Mouse (Mus musculus) midbrain, embryonic 13.5 days (tissue): ENCODE results near the gene Pcyt2. TPM values are rescaled to one million over a fixed set of nuclear protein-coding genes. Genes with fewer than 3 reads are reported as not detected.
"Not testable (repeated sequence)": the region's sequence is repeated elsewhere in the genome, so short reads cannot be mapped to it uniquely, and the experiment has no call there.

Experiments used
- ATAC-seq: fragments of 200-750 bp; cut with Nextera tagmentation; 2 replicates; pipeline ENCODE4 v1.8.0; 2017; ENCODE audit warnings: mild to moderate bottlenecking, moderate TSS enrichment, moderate library complexity
- H3K27ac ChIP-seq: fragments of 300-500 bp; sonication (generic); 2 replicates; pipeline ENCODE4 v1.5.1; 2015; ENCODE audit warnings: inconsistent platforms, mild to moderate bottlenecking, moderate library complexity
- H3K27me3 ChIP-seq: fragments of 300-500 bp; sonication (generic); 2 replicates; pipeline ENCODE4 v1.6.1; 2015; ENCODE audit warnings: mild to moderate bottlenecking, inconsistent platforms
- H3K36me3 ChIP-seq: fragments of 300-500 bp; sonication (generic); 2 replicates; pipeline ENCODE4 v1.6.1; 2015; ENCODE audit warnings: mild to moderate bottlenecking, inconsistent platforms
- H3K4me1 ChIP-seq: fragments of 300-500 bp; sonication (generic); replicated peaks from 2 replicates; pipeline ENCODE4 v1.6.1; 2015; ENCODE audit warnings: inconsistent platforms
- H3K4me2 ChIP-seq: fragments of 300-500 bp; sonication (generic); replicated peaks from 2 replicates; pipeline ENCODE4 v1.6.1; 2015; ENCODE audit warnings: moderate library complexity, mild to moderate bottlenecking, inconsistent platforms
- H3K4me3 ChIP-seq: fragments of 300-500 bp; sonication (generic); replicated peaks from 2 replicates; pipeline ENCODE4 v1.5.1; 2015; ENCODE audit warnings: mild to moderate bottlenecking, inconsistent platforms
- H3K9ac ChIP-seq: fragments of 300-500 bp; sonication (generic); replicated peaks from 2 replicates; pipeline ENCODE4 v1.6.1; 2015; ENCODE audit warnings: mild to moderate bottlenecking, inconsistent platforms
- H3K9me3 ChIP-seq: fragments of 300-500 bp; sonication (generic); 2 replicates; pipeline ENCODE4 v1.6.1; 2016; ENCODE audit warnings: mild to moderate bottlenecking, inconsistent platforms
- WGBS: fragments of 180-500 bp; shearing (Covaris S2); methylation state at CpG from one replicate; pipeline ENCODE4 v1.1.7; 2015; 5-methylcytosine and 5-hydroxymethylcytosine counted together
- polyA plus RNA-seq: library from polyadenylated mRNA; unstranded; fragments of >200 nt; fragmentation: Nextera tagmentation; extraction: Ambion mirVana; gene quantifications from 2 replicates; pipeline ENCODE4 v1.2.1, GENCODE M21; 2015

Pcyt2 gene
- polyA plus RNA-seq, 1 experiment from 2014 or later, result 167 TPM

- Histone ChIP-seq H3K4me1 (peaks cover 18% of the 10 kb centered on the region), H3K9ac (peak within 1 kb of the TSS; percentile 54), H3K4me3 (peak within 1 kb of the TSS; percentile 20; the same call in 1 of the 2 replicates), H3K9me3 (no peaks in the 10 kb centered on the region), H3K36me3 (peaks cover 78% of the 10 kb centered on the region), H3K27ac (no peak within 1 kb of the TSS), H3K4me2 (peak within 1 kb of the TSS; percentile 43), H3K27me3 (peaks cover 17% of the 10 kb centered on the region; the same call in 1 of the 2 replicates)
- ATAC-seq, result 0 out of 2 replicates have a peak, but pooled peaks have one; percentile 19
- WGBS, result 7% methylated on average over 45 of the region's 45 CpGs
Observed at GRCm38 (mm10) chr11:120608241-120609034, 9.3 kb downstream of the Pcyt2 start, which contains the start of gene Npb. TSS of gene Npb (plus strand) at chr11:120608477.

DNA sequence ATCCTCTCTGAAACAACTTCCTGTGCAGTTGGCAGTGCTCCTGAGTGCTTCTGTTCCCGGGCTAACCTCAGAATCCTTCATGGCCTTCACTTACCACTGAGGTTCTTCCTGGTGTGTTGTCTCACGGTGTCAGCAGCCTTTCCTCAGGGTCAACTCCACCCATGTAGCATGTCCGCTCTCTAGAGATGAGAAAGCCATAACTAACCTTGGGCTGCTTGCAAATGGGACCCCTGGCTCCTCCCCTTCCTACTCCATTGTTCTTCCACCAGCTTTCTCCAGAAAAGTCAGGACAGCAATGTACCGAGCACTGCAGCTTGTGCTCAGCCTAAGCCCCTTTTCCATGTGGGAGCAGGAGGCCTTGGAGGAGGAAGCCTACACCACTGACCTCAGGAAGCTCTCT lies 11.0 kb downstream of the Pcyt2 start:
- H3K27ac ChIP-seq, result no peak overlapping the region
- ATAC-seq, result no peak
- H3K9me3 ChIP-seq, result no peaks in the 10 kb centered on the region
- peaks cover 18% of the 10 kb centered on the region for H3K4me1 ChIP-seq
- 79% methylated on average over 4 of the region's 4 CpGs for WGBS
- H3K36me3 ChIP-seq, result peaks cover 78% of the 10 kb centered on the region
- H3K9ac ChIP-seq, result no peak overlapping the region
- no peak overlapping the region for H3K4me2 ChIP-seq
- peaks cover 17% of the 10 kb centered on the region; the same call in 1 of the 2 replicates for H3K27me3 ChIP-seq
- H3K4me3 ChIP-seq, result no peak overlapping the region

GRCm38 (mm10) chr11:120605667-120606066 lies 12.1 kb downstream of the Pcyt2 start:
- Histone ChIP-seq H3K27ac (no peak overlapping the region), H3K4me3 (no peak overlapping the region), H3K9ac (no peak overlapping the region), H3K9me3 (no peaks in the 10 kb centered on the region), H3K27me3 (peaks cover 17% of the 10 kb centered on the region; the same call in 1 of the 2 replicates), H3K36me3 (peaks cover 76% of the 10 kb centered on the region), H3K4me2 (no peak overlapping the region), H3K4me1 (peaks cover 18% of the 10 kb centered on the region)
- WGBS, result 94% methylated on average over 7 of the region's 7 CpGs
- no peak for ATAC-seq

GRCm38 (mm10) chr11:120603545-120603944 lies 14.2 kb downstream of the Pcyt2 start:
- Histone ChIP-seq H3K9me3 (no peaks in the 10 kb centered on the region), H3K27ac (no peak overlapping the region), H3K9ac (no peak overlapping the region), H3K4me1 (peaks cover 25% of the 10 kb centered on the region), H3K4me3 (no peak overlapping the region), H3K36me3 (peaks cover 63% of the 10 kb centered on the region), H3K27me3 (0 out of 2 replicates have a peak, but pooled peaks cover 5% of the 10 kb centered on the region), H3K4me2 (no peak overlapping the region)
- no peak for ATAC-seq
- 77% methylated on average over 2 of the region's 2 CpGs for WGBS

DNA sequence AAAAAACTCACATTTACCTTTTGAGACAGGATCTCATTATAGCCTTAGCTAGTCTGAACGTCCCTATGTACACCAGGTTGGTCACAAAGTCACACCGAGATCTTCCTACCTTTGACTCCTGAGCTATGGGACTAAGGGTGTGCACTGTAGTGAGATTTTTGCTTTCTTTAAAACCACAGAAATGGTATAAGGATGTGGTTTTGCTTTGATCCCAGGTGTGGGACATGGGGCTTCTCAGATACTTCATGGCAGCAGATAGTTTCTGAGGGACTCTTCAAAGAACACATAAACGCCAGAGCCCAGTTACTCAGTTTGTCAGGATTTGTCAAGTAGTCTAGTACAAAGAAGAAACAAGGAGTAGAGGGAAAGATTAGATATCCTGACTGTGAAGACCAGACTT lies 17.0 kb downstream of the Pcyt2 start:
- ATAC-seq, result no peak
- H3K4me2 ChIP-seq, result no peak overlapping the region
- no peak overlapping the region for H3K27ac ChIP-seq
- H3K27me3 ChIP-seq, result no peaks in the 10 kb centered on the region
- no peak overlapping the region for H3K9ac ChIP-seq
- peaks cover 64% of the 10 kb centered on the region for H3K36me3 ChIP-seq
- 95% methylated on average over 3 of the region's 3 CpGs for WGBS
- H3K9me3 ChIP-seq, result no peaks in the 10 kb centered on the region
- peaks cover 31% of the 10 kb centered on the region for H3K4me1 ChIP-seq
- H3K4me3 ChIP-seq, result no peak overlapping the region

- Histone ChIP-seq H3K4me2 (peak overlapping the region; percentile 65), H3K9ac (peak overlapping the region; percentile 99), H3K9me3 (no peaks in the 10 kb centered on the region), H3K4me3 (peak overlapping the region; percentile 99), H3K27me3 (no peaks in the 10 kb centered on the region), H3K27ac (no peak overlapping the region), H3K4me1 (peaks cover 31% of the 10 kb centered on the region), H3K36me3 (peaks cover 62% of the 10 kb centered on the region)
- no peak for ATAC-seq
- 50% methylated on average over 17 of the region's 17 CpGs for WGBS
Observed at GRCm38 (mm10) chr11:120598990-120599549, 18.7 kb downstream of the Pcyt2 start.

GRCm38 (mm10) chr11:120598283-120598989 lies 19.3 kb downstream of the Pcyt2 start, which contains the start of the genes Alyref and Anapc11:
TSS of gene Alyref (minus strand) at chr11:120598365.
TSS of gene Anapc11 (plus strand) at chr11:120598421.
- H3K9me3 ChIP-seq, result no peaks in the 10 kb centered on the region
- no peaks in the 10 kb centered on the region for H3K27me3 ChIP-seq
- H3K4me3 ChIP-seq, result peak within 1 kb of the TSS; percentile 99
- peaks cover 31% of the 10 kb centered on the region for H3K4me1 ChIP-seq
- peak within 1 kb of the TSS; percentile 99 for H3K9ac ChIP-seq
- WGBS, result under 1% methylated on average over 87 of the region's 88 CpGs
- H3K4me2 ChIP-seq, result peak within 1 kb of the TSS; percentile 98
- ATAC-seq, result peak; percentile 99
- H3K27ac ChIP-seq, result peak within 1 kb of the TSS; percentile 90
- peaks cover 62% of the 10 kb centered on the region for H3K36me3 ChIP-seq

DNA sequence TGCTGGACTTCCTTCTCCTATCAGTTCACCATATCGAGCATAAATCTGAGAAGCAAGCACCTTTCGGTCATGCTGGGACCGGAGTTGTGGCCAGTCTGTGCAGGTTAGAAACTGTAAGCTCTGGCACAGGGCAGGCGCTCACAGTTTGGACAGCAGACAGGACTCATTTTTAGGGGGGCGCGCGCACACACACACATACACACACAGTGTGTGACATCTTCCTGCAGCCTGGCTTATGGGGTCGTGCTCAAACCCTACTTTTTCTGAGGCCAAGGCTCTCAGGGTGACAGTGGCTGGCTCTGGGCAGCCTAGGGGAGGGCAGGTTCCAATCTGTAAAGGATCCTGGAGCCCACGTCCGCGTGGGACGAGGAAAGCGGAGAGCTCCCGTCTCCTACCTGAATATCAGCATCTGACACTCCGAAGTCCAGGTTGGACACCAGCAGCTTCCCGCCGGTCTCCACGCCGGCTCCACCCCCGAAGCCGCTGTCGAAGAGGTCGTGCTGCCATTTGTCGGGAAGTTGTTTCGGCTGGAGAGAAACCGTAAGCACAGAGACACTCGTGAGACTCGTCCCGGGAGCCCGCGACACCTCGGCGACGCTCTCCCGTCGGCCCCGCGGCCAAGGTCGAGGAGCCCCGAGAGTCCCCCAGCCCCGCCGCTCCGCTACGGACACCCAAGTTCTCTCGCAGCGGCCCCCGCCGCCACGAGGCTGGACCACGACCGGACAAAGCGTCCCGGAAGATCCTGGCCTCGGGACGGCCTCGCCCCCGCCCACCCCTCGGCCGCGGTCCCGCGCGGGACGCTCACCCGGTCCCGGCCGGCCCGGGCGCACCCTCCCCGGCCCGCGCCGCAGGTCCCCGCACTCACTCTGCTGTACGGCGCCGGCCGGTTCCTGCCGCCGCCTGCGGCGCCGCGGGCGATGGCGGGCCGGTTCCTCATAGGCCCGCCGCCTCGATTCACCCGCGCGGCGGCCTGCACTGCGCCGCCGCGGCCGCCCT lies 20.2 kb downstream of the Pcyt2 start:
- 6% methylated on average over 90 of the region's 99 CpGs for WGBS
- Histone ChIP-seq H3K27ac (peak overlapping the region; percentile 90), H3K27me3 (no peaks in the 10 kb centered on the region), H3K9me3 (no peaks in the 10 kb centered on the region), H3K4me1 (peaks cover 31% of the 10 kb centered on the region), H3K9ac (peak overlapping the region; percentile 99), H3K4me2 (peak overlapping the region; percentile 98), H3K4me3 (peak overlapping the region; percentile 99), H3K36me3 (peaks cover 62% of the 10 kb centered on the region)
- ATAC-seq, result peak; percentile 81

- no peaks in the 10 kb centered on the region for H3K4me1 ChIP-seq
- H3K4me3 ChIP-seq, result no peak overlapping the region
- H3K27me3 ChIP-seq, result no peaks in the 10 kb centered on the region
- no peak overlapping the region for H3K27ac ChIP-seq
- no peak overlapping the region for H3K9ac ChIP-seq
- ATAC-seq, result no peak
- H3K9me3 ChIP-seq, result no peaks in the 10 kb centered on the region
- no peak overlapping the region for H3K4me2 ChIP-seq
- WGBS, result 96% methylated on average over 6 of the region's 6 CpGs
- peaks cover 93% of the 10 kb centered on the region for H3K36me3 ChIP-seq
Observed at GRCm38 (mm10) chr11:120588531-120588930, 29.2 kb downstream of the Pcyt2 start.

GRCm38 (mm10) chr11:120583937-120584336 lies 33.8 kb downstream of the Pcyt2 start:
- Histone ChIP-seq H3K9ac (no peak overlapping the region), H3K4me2 (no peak overlapping the region), H3K36me3 (peaks cover 61% of the 10 kb centered on the region), H3K4me1 (peaks cover 27% of the 10 kb centered on the region), H3K27ac (no peak overlapping the region), H3K4me3 (no peak overlapping the region), H3K9me3 (no peaks in the 10 kb centered on the region), H3K27me3 (no peaks in the 10 kb centered on the region)
- ATAC-seq, result no peak
- 79% methylated on average over 1 of the region's 1 CpGs for WGBS

- not testable (repeated sequence) for ATAC-seq
- H3K36me3 ChIP-seq, result peaks cover 62% of the 10 kb centered on the region
Observed at GRCm38 (mm10) chr11:120582982-120583293, 34.8 kb downstream of the Pcyt2 start.

More at GRCm38 (mm10) chr11:120582982-120583293, 34.8 kb downstream of the Pcyt2 start:
- H3K4me2 ChIP-seq, H3K9me3 ChIP-seq, H3K4me3 ChIP-seq, H3K9ac ChIP-seq, H3K27me3 ChIP-seq: not testable (repeated sequence)
- Histone ChIP-seq H3K27ac (peak overlapping the region; percentile 96; the same call in 1 of the 2 replicates), H3K4me1 (peaks cover 32% of the 10 kb centered on the region)
- 98% methylated on average over 2 of the region's 2 CpGs for WGBS
